Mouse (Mus musculus) spleen, postnatal 4 days (tissue): Measurements from ENCODE around the gene Zfp597.
"Not testable (repeated sequence)": the region's sequence is repeated elsewhere in the genome, so short reads cannot be mapped to it uniquely, and the experiment has no call there.

ENCODE experiments used
- DNase-seq, 2 experiments: peaks; one replicate each; pipeline ENCODE4 v3.0.0; 2022; ENCODE audit warnings: low spot score in 2 of 2

The Zfp597 gene

DNA sequence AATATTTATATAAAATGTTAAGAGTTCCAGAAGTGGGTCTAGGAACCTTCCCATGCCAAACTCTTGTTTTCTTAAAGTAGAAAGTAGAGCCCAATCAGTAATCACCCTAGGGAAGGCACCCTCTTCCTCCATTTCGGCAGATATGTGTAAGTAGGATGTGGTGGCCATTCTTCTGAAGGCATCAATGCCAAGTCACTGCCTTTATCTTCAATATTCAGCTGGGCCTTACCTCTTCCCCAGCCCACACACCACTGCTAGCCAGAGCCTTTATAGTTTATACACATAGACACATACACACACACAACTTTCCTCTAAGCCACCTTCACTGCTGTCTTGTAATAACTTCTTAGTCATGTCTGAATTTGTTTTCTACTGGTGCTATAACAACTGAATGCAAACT is 28.6 kb downstream of the Zfp597 start:
- no peak for DNase-seq

DNA sequence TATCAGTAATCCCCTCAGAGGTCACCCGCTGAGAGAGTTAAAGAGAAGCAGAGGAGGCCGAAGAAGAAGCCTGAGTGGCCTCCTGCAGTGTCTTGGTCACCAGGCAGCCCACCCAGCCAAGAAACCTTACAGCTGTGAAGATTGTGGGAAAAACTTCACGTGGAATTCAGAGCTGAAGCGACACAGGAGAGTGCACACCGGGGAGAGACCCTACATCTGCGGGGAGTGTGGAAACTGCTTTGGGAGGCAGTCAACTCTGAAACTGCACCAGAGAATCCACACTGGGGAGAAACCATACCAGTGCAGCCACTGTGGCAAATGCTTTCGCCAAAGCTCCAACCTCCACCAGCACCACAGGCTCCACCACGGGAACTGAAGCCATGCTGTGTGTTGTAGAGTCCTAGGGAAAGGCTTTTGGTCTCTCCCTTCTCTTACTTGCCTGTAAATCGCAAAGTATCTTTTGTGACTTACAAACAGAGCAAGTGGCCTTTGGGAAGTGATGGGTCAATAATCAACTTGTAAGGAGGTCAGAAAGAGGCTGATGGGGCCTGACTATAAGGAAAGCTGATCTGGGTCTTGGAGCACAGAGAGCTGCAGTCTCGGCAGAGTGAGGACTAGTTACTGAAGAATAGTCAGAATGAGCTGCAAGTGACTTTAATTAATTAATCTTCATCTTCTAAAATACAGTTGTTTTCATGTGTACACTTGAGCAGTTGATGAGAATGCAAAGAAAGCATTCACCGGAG is 29.8 kb downstream of the Zfp597 start:
- DNase-seq = no peak

DNA sequence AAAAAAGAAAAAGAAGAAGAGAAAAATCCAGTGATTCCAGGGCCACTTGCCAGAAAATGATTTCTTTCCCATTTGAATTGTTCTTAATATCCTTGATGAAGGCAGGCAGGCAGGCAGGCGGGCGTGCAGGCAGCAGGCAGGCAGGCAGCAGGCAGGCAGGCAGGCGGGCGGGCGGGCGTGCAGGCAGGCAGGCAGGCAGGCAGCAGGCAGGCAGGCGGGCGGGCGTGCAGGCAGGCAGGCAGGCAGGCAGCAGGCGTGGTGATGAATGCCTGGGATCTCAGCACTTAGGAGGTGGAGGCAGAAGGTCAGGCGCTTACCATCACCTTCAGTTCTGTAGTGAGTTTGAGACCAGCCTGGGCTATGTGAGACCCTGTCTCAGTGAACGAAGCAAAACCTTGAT is 31.8 kb downstream of the Zfp597 start:
- no peak for DNase-seq

DNA sequence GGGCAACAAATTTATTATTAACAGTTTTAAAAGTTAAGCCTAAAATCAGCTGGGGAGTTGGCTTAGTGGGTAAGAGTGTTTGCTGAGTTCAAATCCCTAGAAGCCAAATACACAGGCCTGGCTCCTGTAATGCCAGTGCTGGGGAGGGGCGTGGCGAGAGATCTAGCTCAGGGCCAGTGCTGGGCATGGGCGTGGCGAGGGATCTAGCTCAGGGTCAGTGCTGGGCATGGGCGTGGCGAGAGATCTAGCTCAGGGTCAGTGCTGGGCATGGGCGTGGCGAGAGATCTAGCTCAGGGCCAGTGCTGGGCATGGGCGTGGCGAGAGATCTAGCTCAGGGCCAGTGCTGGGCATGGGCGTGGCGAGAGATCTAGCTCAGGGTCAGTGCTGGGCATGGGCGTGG is 33.1 kb downstream of the Zfp597 start:
- not testable (repeated sequence) for DNase-seq

DNA sequence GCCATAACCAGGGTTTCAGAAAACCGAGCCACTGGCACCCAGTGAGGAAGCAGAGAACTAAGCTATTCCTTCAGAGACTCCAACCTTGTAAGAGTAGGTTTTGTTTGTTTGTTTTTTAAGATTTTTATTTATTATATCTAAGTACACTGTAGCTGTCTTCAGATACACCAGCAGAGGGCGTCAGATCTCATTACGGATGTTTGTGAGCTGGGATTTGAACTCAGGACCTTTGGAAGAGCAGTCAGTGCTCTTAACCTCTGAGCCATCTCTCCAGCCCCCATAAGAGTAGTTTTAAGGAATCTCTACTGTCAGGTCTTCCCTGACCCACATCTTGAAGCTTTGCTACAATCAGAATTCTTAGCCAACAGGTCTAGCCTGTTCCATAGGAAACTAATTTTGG is 35.9 kb downstream of the Zfp597 start:
- DNase-seq = no peak

DNA sequence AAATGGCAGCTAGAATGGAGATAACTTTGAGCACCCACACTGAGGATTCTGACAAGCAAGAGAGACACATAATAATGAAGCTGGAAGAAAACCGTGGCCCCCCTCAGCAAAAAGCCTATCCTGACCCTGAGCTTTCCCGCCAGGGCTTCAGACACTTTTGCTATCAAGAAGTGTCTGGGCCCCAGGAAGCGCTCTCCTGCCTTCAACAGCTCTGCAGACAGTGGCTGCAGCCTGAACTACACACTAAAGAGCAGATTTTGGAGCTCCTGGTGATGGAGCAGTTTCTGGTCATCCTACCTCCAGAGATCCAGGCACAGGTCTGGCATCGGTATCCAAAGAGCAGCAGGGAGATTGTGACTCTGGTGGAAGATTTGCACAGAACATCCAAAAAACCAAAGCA is 36.5 kb downstream of the Zfp597 start:
- no peak for DNase-seq

DNA sequence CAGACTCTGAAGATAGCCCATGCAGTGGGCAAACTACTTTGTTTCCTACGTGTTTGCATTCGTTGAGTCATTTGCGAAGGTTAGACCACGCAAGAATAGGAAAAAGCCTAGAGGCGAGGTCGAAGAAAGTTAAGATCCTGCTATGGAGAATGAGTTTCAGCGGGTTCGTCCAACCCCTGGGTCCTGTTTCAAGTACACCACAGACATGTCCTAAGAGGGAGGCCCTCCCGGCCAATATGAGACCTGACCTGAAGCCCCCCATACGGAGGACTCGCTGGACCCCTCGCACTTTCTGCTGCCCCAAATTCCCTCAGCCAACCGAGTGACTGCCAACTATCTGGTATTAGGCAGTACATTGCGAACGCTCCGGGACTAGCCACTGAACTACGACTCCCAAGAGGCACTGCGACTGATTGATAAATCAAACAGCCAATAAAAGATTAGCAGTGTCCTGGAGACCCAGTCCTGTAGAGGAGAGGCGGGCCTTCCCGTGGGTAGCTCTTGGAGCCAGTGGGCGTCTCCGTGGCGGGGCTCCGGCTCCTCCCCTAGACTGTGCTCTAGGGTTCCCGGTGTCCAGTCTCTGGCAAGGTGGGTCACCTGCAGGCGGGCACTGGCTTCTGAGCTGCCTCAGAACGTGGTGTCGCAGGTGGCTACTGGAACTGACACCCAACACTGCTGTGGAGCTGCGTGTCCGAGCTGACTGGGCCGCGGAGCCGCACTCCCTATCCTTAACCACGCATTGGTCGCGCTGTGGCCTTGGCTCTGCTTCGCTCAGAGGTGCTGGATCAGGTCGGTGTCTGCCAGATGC is 37.4 kb downstream of the Zfp597 start, which contains the start of gene Zfp174:
Gene Zfp174 (plus strand): TSS at position 558 of the 808 bp plus-strand sequence.
- DNase-seq = peak; percentile 88 to 92

DNA sequence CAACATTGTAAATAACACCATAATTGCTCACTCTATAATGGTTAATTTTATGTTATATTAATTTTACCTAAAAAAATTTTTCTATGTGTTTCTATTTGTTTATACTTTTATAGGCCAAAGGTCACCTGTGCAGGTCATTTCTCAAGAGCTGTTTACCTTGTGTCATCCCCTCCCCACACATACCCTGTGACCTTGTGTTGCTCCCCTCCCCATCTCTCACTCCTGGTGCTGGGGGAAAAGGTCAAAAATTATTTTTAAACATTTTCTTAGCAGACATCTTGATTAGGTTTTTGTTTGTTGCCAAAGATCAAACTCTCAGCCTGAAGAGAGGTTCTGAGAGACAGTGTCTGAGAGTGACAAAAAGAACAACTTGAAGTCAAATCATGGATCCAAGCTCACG is 40.6 kb downstream of the Zfp597 start:
- no peak for DNase-seq

DNA sequence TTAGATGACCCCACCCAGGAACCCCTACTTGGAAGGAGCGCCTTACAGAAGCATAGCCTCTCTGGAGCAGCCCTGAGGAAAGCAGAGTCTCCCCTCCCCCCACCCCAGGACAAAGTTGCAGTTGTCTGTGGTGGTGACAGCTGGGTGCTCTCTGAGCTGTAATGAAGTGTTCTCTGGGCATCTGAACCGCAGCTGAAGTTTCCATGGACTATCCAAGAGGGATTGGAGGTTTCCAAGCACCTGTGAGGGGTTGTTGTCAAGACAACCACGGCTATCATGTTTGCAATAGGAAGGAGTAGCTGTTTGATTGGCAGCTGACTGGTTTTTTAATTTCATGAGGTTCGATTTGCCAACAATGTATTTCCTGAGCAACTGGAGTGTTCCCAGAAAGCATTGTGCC is 41.4 kb downstream of the Zfp597 start:
- peak in 1 of 2 experiments; percentile 42 for DNase-seq

DNA sequence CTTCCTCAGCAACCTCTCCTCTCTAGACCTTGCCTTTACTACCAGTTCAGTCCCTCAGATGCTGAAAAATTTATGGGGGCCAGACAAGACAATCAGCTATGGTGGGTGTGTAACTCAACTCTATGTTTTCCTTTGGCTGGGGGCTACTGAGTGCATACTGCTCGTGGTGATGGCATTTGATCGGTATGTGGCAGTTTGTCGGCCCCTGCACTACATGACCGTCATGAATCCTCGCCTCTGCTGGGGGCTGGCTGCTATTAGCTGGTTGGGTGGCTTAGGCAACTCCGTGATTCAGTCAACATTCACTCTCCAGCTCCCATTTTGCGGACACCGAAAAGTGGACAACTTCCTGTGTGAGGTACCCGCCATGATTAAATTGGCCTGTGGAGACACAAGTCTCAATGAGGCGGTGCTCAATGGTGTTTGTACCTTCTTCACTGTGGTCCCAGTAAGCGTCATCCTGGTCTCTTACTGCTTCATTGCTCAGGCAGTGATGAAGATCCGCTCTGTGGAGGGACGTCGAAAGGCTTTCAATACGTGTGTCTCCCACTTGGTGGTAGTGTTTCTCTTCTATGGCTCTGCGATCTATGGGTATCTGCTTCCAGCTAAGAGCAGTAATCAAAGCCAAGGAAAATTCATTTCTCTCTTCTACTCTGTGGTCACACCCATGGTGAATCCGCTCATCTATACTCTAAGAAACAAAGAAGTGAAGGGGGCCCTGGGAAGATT is 45.0 kb downstream of the Zfp597 start:
- DNase-seq = peak in 1 of 2 experiments; percentile 52

DNA sequence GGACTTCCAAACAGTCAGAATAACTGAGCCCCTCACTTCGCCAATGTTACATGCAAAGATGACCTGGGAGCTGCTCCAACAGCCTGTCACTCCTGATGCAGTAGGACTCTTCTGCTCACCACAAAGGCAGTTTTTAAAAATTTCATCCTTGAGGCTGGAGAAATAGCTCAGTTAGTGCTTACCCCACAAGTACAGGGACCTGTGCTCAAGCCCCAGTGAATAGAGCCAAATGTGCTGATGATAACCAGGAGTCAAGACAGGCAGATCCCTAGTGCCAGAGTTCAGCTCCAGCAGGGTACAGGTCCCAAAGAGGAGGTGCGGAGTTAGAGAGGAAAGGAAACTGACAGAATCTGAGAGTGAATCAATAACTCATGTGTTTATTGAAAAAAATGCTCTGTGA is 48.9 kb downstream of the Zfp597 start:
- DNase-seq = peak in 1 of 2 experiments; percentile 21

DNA sequence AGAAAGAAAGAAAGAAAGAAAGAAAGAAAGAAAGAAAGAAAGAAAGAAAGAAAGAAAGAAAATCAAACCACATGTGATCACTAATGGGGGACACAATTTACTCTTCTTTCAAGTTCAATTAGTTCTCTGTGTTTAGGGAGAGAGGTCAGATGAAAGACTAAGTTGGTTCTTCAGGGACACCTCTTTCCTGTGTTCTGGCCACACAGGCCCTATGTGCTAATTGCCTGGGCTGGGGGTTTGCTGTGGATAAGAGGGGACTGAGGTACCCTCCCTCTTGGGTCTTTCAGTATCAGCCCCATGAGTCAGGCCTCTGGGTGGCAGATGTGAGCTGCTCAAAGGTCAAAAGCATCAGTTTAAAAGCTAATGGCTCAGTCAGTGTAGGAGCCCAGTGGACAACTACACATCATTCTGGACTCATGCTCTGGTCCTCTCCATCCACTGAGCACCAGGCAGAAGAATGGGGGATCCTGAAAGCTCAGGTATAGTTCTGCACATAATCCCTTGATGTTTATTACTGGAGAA is 53.7 kb downstream of the Zfp597 start, which contains the start of gene Olfr15:
Gene Olfr15 (plus strand): TSS at position 291 of the 522 bp plus-strand sequence.
- peak in 1 of 2 experiments; percentile 38 for DNase-seq

DNA sequence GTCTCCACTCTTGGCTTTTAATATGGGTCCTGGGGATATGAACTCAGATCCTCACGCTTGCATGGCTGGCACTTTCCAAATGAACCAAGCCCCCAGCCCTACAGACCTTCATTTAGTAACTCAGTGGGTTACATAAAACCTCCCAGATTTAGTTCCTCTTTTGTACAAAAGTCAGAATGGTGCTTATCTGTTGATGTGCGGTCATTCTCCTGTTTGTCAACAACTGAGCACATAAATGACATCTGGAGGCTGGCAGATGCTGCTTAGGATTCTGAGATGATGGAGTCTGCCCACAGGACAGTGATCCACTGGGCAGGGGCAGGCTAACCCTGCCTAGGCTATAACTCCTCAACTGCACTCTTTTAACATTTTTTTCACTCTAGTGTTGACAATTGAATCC is 54.6 kb downstream of the Zfp597 start:
- peak in 1 of 2 experiments; percentile 28 for DNase-seq

DNA sequence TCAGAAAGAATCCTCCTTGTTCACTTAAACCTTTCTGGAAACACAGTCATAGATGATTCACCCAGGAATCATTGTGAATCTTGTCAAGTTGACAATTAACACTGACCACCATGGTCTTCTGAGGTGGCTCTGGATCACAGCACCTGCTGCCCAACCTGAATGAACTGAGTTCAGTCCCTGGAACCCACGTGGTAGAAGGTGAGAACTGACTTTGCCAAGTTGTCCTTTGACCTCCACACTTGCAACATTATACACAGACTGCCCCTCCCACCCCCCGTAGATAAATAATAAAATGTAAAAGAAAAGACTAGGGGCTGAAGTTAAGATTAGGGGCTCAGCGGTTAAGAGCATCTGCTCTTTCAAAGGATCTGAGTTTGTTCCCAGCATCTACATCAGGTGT is 56.3 kb downstream of the Zfp597 start:
- DNase-seq = no peak

DNA sequence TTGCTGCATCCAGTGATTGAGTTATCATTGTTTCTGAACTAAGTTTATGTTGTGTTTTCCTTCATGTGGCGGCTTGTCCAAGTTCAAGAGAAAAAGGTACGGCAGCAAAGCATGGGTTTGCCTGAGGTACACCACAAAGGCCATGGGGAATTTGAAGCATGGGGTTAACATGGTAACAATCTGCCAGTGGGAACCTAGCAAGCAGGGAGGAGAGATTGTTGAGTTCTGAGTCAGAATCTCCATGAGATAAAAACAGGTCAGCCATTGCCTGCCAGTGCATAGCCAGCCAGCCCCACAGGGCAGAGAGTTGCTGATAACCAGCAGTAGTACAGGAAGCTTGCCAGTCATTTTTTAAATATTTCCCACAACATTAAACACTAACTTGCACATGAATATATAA is 64.2 kb downstream of the Zfp597 start:
- DNase-seq = no peak

DNA sequence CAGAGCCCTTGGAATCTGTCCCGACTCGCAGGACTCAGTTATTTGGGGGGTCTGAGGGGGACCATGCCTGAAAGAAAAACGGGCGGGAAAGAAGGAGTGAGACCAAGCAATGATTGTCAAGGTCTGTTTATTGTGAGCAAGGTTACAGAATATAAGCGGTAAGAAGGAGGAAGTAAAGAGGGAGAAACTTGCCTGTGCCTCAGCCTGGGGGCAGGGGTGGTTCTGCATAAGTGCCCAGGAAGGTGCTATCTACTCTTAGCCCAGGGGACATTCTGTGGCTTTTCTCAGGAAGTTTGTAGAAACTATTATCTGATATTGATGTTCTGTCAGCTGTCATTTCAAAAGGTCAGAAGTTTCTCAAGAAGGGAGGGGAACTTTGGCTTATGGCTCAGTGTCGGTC is 69.7 kb downstream of the Zfp597 start:
- DNase-seq = peak in 1 of 2 experiments; percentile 53
